Mouse (Mus musculus) embryonic fibroblast, embryonic 13.5 days (primary cell): ENCODE measurements around the gene Ccdc33.

ENCODE experiments used
- CTCF ChIP-seq: IDR thresholded peaks from 2 replicates; pipeline ENCODE4 v1.5.1; 2011; ENCODE audit warnings: mild to moderate bottlenecking, control low read depth, low read length, moderate library complexity, borderline replicate concordance; ENCODE audit not compliant: insufficient read depth
- POLR2A ChIP-seq: IDR thresholded peaks from 2 replicates; pipeline ENCODE4 v1.6.1; 2011; ENCODE audit warnings: low read depth, mild to moderate bottlenecking, control low read depth, low read length, moderate library complexity

DNA sequence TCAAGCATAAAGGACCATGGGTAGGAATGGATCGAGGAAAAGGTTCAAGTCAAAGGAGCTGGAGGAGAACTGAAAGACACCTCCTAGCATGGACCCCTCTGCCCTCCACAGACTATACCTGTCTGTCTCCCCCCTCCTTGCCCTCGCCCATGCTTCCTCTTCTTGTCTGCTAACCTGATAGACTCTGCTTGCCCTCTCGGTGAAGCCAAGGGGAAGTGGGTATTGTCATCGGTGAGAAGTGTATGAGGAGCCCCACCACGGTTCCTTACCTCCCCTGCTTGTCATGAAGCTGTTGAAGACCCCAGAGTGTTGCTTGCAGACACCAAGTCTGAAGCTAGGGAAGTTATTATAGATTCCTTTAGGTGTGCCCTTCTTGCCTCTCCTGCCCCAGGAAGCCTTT is 41.7 kb upstream of the Ccdc33 start:
- TF ChIP-seq CTCF, result no peak
- no peak for TF ChIP-seq POLR2A
